Mouse (Mus musculus): ENCODE results near the gene Gm13889. TPM values are rescaled to one million over a fixed set of nuclear protein-coding genes. Genes with fewer than 3 reads are reported as not detected.

Gene Gm13889
- polyA plus RNA-seq (2015; fragmentation: Nextera tagmentation; extraction: Ambion mirVana): 19.0 and 26.4 TPM in 2 replicates

DNA sequence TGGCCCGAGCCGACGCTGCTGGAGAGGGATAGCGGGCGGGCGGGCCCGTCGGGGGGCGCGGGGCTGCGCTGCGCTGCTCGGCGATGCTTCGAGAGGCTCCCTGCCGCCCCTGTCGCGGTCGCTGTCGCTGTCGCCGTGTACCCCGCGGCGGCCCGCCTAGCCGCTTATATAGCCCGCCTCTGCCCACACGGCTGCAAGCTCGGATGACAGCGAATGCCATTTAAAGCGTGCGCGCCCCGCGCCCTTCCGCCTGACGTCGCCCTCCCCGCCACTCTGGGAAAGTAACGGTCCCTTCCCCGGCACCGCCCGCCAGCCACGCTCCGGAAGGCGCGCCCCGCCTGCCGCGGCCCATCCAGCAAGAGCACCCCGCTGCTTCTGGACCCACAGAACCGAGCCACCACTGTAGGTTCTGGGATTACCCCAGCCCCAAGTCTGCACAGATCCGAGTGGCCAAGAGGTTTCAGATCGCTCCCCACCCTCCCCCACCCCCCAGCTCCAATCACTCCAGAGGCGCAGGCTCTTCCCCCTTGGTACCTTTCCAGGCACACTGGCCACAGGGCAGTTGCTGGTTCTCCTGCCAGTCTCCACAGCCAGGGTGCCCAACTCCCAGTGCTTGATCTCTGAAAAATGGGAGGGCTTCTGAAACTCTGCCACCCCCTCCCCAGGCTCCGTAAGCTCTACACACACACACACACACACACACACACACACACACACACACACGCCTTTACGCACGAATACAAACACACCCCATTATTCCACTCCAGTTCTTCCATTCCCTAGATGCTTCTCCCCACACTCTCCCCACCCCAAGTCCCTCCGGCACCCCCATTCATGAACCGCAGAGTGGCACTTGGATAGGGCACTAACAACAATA is at the start of gene Gm13889:
Gene Gm13889 (minus strand): TSS at position 294 of the 877 bp plus-strand sequence.
- Histone ChIP-seq H3K9ac (peak within 1 kb of the TSS; percentile 57), H3K4me3 (replicated peaks) (peak within 1 kb of the TSS; percentile 67), H3K27me3 (replicated peaks) (peaks cover 32% of the 10 kb centered on the region), H3K36me3 (no peaks in the 10 kb centered on the region), H3K9me3 (no peaks in the 10 kb centered on the region), H3K4me1 (peaks cover 24% of the 10 kb centered on the region; the same call in 1 of the 2 replicates), H3K27ac (peak within 1 kb of the TSS; percentile 76), H3K4me2 (peak within 1 kb of the TSS; percentile 75)
- 6% methylated on average over 62 of the region's 62 CpGs for WGBS
- ATAC-seq (ENCODE audit: insufficient read depth, low FRiP score, low read depth): peak; percentile 51; the same call in 1 of the 2 replicates

- no peak overlapping the region for H3K27ac ChIP-seq
- no peaks in the 10 kb centered on the region for H3K27me3 ChIP-seq (replicated peaks)
- H3K36me3 ChIP-seq: peaks cover 29% of the 10 kb centered on the region
- ATAC-seq (ENCODE audit: insufficient read depth, low FRiP score, low read depth): no peak
- no peak overlapping the region for H3K9ac ChIP-seq
- H3K4me1 ChIP-seq: no peaks in the 10 kb centered on the region
- 2% methylated on average over 2 of the region's 2 CpGs for WGBS
- no peak overlapping the region for H3K4me3 ChIP-seq (replicated peaks)
- no peak overlapping the region for H3K4me2 ChIP-seq
- H3K9me3 ChIP-seq: no peaks in the 10 kb centered on the region
These were observed 45.3 kb upstream of the Gm13889 start for GRCm38 (mm10) chr2:94002331-94002730.

GRCm38 (mm10) chr2:94001918-94002317 is 44.9 kb upstream of the Gm13889 start:
- H3K27me3 ChIP-seq (replicated peaks): no peaks in the 10 kb centered on the region
- H3K9me3 ChIP-seq: no peaks in the 10 kb centered on the region
- H3K9ac ChIP-seq: no peak overlapping the region
- H3K4me2 ChIP-seq: no peak overlapping the region
- no peak overlapping the region for H3K4me3 ChIP-seq (replicated peaks)
- H3K36me3 ChIP-seq: peaks cover 27% of the 10 kb centered on the region
- H3K27ac ChIP-seq: no peak overlapping the region
- WGBS: 75% methylated on average over 4 of the region's 4 CpGs
- no peak for ATAC-seq (ENCODE audit: insufficient read depth, low FRiP score, low read depth)
- H3K4me1 ChIP-seq: no peaks in the 10 kb centered on the region

- Histone ChIP-seq H3K27ac (no peak overlapping the region), H3K9ac (no peak overlapping the region), H3K4me3 (replicated peaks) (no peak overlapping the region), H3K4me1 (no peaks in the 10 kb centered on the region), H3K9me3 (no peaks in the 10 kb centered on the region), H3K4me2 (no peak overlapping the region), H3K27me3 (replicated peaks) (no peaks in the 10 kb centered on the region), H3K36me3 (peaks cover 29% of the 10 kb centered on the region)
- WGBS: 87% methylated on average over 6 of the region's 6 CpGs
- no peak for ATAC-seq (ENCODE audit: insufficient read depth, low FRiP score, low read depth)
These were observed 44.4 kb upstream of the Gm13889 start for GRCm38 (mm10) chr2:94001411-94001810.

- Histone ChIP-seq H3K36me3 (peaks cover 44% of the 10 kb centered on the region), H3K27me3 (replicated peaks) (no peaks in the 10 kb centered on the region), H3K4me2 (no peak within 1 kb of the TSS), H3K9me3 (no peaks in the 10 kb centered on the region), H3K4me3 (replicated peaks) (no peak within 1 kb of the TSS), H3K27ac (no peak within 1 kb of the TSS), H3K9ac (no peak within 1 kb of the TSS), H3K4me1 (no peaks in the 10 kb centered on the region)
- 91% methylated on average over 6 of the region's 6 CpGs for WGBS
- no peak for ATAC-seq (ENCODE audit: insufficient read depth, low FRiP score, low read depth)
These were observed 39.3 kb upstream of the Gm13889 start, which contains the start of gene Gm27027 for GRCm38 (mm10) chr2:93996254-93996653. Gene Gm27027, minus strand, starts transcription at chr2:93996354.

DNA sequence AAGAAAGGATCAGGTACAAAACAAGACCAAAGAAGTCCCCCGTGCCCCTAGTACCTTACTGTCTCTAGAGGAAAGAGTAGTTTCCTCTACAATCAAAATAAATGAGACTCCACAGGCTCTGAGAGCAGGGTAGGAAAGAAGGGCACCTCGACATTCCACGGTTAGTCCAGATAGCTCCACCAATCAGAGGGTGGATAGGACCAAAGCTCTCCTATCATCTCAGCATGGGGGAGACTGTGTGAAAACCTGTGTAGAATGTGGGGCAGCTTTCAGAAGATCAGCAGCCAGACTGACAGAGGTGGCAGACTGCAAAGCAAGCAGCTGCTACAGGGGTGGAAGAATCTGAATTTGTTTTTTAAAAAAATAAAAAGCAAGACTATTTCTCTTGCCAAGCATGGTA is 35.8 kb upstream of the Gm13889 start:
- Histone ChIP-seq H3K36me3 (peaks cover 44% of the 10 kb centered on the region), H3K27me3 (replicated peaks) (no peaks in the 10 kb centered on the region), H3K9me3 (no peaks in the 10 kb centered on the region), H3K27ac (no peak overlapping the region), H3K4me2 (no peak overlapping the region), H3K9ac (no peak overlapping the region), H3K4me3 (replicated peaks) (no peak overlapping the region), H3K4me1 (no peaks in the 10 kb centered on the region)
- 75% methylated on average over 3 of the region's 3 CpGs for WGBS
- no peak for ATAC-seq (ENCODE audit: insufficient read depth, low FRiP score, low read depth)

GRCm38 (mm10) chr2:93992259-93992658 is 35.3 kb upstream of the Gm13889 start:
- Histone ChIP-seq H3K4me1 (no peaks in the 10 kb centered on the region), H3K4me3 (replicated peaks) (no peak overlapping the region), H3K27ac (no peak overlapping the region), H3K9me3 (no peaks in the 10 kb centered on the region), H3K4me2 (no peak overlapping the region), H3K27me3 (replicated peaks) (no peaks in the 10 kb centered on the region), H3K36me3 (peaks cover 42% of the 10 kb centered on the region), H3K9ac (no peak overlapping the region)
- no peak for ATAC-seq (ENCODE audit: insufficient read depth, low FRiP score, low read depth)
- 67% methylated on average over 5 of the region's 5 CpGs for WGBS

GRCm38 (mm10) chr2:93991336-93991735 is 34.3 kb upstream of the Gm13889 start:
- 75% methylated on average over 3 of the region's 3 CpGs for WGBS
- peaks cover 39% of the 10 kb centered on the region for H3K36me3 ChIP-seq
- H3K4me2 ChIP-seq: no peak overlapping the region
- H3K27ac ChIP-seq: no peak overlapping the region
- no peaks in the 10 kb centered on the region for H3K4me1 ChIP-seq
- no peak overlapping the region for H3K9ac ChIP-seq
- no peak for ATAC-seq (ENCODE audit: insufficient read depth, low FRiP score, low read depth)
- H3K4me3 ChIP-seq (replicated peaks): no peak overlapping the region
- no peaks in the 10 kb centered on the region for H3K27me3 ChIP-seq (replicated peaks)
- H3K9me3 ChIP-seq: no peaks in the 10 kb centered on the region

- H3K4me1 ChIP-seq: no peaks in the 10 kb centered on the region
- H3K36me3 ChIP-seq: peaks cover 23% of the 10 kb centered on the region
- H3K4me3 ChIP-seq (replicated peaks): no peak overlapping the region
- no peak overlapping the region for H3K27ac ChIP-seq
- H3K9me3 ChIP-seq: no peaks in the 10 kb centered on the region
- no peak for ATAC-seq (ENCODE audit: insufficient read depth, low FRiP score, low read depth)
- H3K9ac ChIP-seq: no peak overlapping the region
- 84% methylated on average over 2 of the region's 2 CpGs for WGBS
- H3K4me2 ChIP-seq: no peak overlapping the region
- no peaks in the 10 kb centered on the region for H3K27me3 ChIP-seq (replicated peaks)
These were observed 31.4 kb upstream of the Gm13889 start for GRCm38 (mm10) chr2:93988440-93988839.

DNA sequence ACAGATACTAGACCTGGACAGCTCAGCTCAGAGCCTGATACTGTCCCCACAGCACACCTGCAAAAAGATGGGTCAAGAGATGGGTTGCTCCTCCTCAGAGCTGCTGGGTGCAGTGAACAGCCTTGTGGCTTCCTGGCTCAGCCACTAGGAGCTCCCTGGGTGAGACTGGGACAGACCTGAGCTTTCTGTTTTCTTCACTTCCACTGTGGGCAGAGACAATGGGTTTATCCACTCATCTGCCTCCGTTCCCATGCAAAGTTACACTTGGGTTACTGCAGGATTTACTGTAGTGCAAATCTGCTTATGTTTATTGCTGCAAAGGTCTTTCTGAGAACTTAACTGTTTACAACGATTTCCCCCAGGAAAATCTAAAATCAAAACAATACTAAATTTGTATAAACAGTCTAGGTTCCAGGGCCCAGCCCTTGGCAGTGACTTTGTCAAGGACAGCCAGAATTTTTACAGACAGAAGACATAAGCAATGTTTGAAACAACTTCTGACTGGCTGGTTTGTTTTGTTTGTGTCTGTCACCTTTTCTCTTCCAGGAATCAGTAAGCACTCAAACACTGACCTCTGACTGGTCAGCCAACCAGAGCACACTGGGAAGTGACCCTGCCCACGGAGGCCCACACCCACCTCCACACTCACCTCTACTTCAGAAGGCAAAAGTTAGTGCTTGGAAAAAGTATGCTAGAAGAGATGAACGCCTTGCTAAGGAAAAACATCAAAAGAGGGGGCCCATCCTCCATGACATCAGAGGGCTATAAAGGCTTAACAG is 25.6 kb upstream of the Gm13889 start:
- Histone ChIP-seq H3K4me3 (replicated peaks) (no peak overlapping the region), H3K4me1 (peaks cover 14% of the 10 kb centered on the region; the same call in 1 of the 2 replicates), H3K27me3 (replicated peaks) (no peaks in the 10 kb centered on the region), H3K27ac (peak overlapping the region; percentile 41), H3K36me3 (peaks cover 2% of the 10 kb centered on the region; the same call in 1 of the 2 replicates), H3K9ac (no peak overlapping the region), H3K4me2 (no peak overlapping the region), H3K9me3 (no peaks in the 10 kb centered on the region)
- no peak for ATAC-seq (ENCODE audit: insufficient read depth, low FRiP score, low read depth)
- WGBS: 53% methylated on average over 4 of the region's 4 CpGs

- Histone ChIP-seq H3K4me3 (replicated peaks) (no peak overlapping the region), H3K4me2 (no peak overlapping the region), H3K9me3 (no peaks in the 10 kb centered on the region), H3K27me3 (replicated peaks) (no peaks in the 10 kb centered on the region), H3K4me1 (peaks cover 34% of the 10 kb centered on the region), H3K9ac (no peak overlapping the region), H3K27ac (peak overlapping the region; percentile 64), H3K36me3 (no peaks in the 10 kb centered on the region)
- 55% methylated on average over 7 of the region's 7 CpGs for WGBS
- no peak for ATAC-seq (ENCODE audit: insufficient read depth, low FRiP score, low read depth)
These were observed 22.5 kb upstream of the Gm13889 start for GRCm38 (mm10) chr2:93979249-93980120.
